Mouse (Mus musculus): ENCODE data around the gene Wdr86. TPM values are rescaled to one million over a fixed set of nuclear protein-coding genes. Genes with fewer than 3 reads are reported as not detected.
A peak's percentile ranks its signal among the peaks of the same experiment; 100 is the strongest.
"Not testable (repeated sequence)": the region's sequence is repeated elsewhere in the genome, so short reads cannot be mapped to it uniquely, and the experiment has no call there.

Wdr86 gene
- total RNA-seq, 1 experiment from 2014 or later: 1.9 TPM

DNA sequence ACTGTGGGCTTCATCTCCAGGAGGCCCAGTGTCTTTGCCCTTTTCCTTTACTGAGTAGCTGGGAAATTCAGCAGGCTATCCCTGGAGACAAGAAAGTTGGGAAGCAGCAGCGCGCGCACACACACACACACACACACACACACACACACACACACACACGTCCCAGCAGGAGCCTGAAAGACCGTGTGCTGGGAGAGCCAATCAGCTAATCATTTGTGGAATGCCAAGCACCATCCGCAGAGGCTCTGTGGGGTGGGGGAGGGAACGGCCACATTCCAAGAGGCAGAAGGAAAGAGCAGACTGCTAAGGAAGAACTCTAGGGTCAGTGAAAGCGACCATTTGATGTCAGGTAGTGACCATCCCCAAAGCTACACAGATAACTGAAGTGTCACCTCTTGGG lies 2.6 kb upstream of the Wdr86 start:
- no peak for DNase-seq

- no peak for DNase-seq
These were observed 459 bp upstream of the Wdr86 start for GRCm38 (mm10) chr5:24730986-24731385.

DNA sequence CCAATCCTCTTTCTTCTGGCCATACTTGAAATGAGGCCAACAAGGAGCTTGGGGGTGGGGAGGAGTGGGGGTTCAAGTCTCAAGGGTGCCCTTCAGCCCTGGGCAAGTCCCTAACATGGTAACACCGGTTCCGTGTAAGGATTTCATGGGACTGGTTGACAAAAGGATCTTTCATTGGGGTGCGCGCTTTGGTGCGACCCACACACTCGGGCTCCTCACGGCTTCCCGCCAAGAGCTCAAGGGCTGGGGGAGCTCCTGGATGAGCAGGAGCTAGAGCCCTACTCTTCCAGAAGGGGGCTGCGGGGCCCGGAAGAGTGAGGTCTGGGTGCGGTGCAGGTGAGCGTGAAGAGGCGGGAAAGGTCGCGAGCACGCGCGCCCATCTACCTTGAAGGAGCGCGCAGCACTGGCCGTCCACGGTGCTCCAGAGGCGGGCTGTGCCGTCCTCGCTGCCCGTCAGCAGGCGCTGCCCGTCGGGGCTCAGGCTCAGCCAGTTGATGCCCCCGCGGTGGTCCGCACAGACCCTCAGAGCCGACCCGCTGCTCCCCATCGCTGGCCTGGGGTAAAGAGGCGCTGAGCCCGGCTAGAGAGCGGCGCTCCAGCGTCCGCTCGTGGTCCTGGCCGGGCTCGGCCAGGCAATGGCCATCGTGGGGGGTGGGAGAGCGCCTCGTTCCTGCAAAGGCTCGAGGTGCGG lies 585 bp downstream of the Wdr86 start:
- no peak for DNase-seq

- DNase-seq: no peak
These were observed 3.4 kb downstream of the Wdr86 start for GRCm38 (mm10) chr5:24726901-24727836.

GRCm38 (mm10) chr5:24725897-24726296 lies 4.6 kb downstream of the Wdr86 start:
- DNase-seq: no peak

- no peak for DNase-seq
These were observed 5.7 kb downstream of the Wdr86 start for GRCm38 (mm10) chr5:24724805-24725204.

DNA sequence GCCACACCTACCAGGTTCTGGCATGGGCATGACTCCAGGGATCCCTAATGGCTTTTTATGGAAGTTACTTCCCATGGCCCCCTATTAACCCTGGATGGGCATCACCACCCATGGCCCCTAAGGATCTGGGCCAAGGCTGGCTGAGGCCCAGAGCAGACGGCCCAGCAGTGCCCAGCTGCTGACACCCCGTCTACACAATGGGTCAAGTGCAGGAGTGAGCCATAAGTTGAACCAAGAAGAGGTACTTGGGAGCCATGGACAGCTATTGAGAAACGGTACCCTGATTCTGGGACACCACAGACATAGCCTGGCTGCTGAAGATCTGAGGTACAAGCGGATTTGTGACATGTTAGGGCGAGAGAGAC lies 6.3 kb downstream of the Wdr86 start:
- no peak for DNase-seq

- DNase-seq: no peak
These were observed 6.8 kb downstream of the Wdr86 start for GRCm38 (mm10) chr5:24723527-24724269.

- no peak for DNase-seq
These were observed 10.7 kb downstream of the Wdr86 start for GRCm38 (mm10) chr5:24719852-24720251.

- no peak for DNase-seq
These were observed 12.5 kb downstream of the Wdr86 start for GRCm38 (mm10) chr5:24718076-24718475.

- DNase-seq: no peak
These were observed 16.5 kb downstream of the Wdr86 start for GRCm38 (mm10) chr5:24713987-24714386.

DNA sequence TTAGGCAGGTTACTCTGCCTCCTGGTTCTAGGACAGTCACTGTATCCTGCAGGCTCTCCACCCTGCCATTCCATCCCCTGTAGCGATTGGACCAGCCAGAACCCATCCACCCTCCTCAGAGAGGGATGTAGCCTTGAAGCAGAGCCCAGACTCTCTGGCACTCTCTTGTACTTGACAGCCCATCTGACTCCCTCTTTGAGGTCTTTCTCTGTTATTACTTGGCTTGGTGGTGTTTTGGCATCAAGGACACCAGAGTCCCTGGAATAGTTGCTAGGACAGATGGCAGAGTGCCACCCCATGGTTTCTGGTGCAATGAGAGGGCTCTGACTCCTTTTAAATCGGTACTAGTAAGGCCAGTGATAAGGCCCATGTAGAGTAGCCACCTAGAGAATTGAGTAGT lies 17.3 kb downstream of the Wdr86 start:
- DNase-seq: peak; percentile 88

DNA sequence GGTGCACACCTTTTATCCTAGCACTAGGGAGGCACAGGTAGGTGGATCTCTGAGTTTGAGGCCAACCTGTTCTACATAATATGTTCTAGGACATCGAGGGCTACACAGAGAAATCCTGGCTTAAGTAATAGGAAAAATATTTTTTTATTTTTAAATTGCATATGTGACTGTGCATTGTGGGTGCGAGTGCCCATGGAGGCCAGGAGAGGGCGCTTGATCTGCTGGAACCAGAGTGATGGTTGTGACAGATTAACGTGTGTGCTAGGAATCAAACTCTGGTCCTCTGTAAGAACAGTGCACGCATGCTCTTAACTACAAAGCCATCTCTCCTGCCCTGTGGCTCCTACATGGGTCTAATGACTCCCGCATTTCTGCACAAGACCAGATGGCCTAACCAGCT lies 18.9 kb downstream of the Wdr86 start:
- DNase-seq: no peak

DNA sequence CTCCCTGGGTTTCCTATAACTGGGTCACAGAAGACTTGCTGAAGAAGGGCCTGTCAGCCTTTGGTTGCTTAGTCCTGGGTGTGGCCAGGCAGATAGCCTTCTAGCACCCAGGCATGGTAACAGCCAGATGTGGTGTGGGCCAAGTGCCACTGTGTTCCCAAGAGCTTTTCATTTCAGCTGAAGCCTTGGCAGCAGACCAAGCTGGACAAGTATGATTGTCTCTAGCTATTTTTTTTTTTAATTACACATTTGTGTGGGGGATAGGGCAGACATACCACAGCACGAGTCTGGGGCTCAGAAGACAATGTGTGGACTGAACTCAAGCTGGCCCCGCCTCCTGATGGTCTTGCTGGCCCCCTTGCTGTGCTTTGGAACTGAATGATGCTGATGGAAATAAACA lies 20.6 kb downstream of the Wdr86 start:
- peak; percentile 72 for DNase-seq

GRCm38 (mm10) chr5:24704615-24705014 lies 25.9 kb downstream of the Wdr86 start:
- DNase-seq: no peak

GRCm38 (mm10) chr5:24701271-24701670 lies 29.3 kb downstream of the Wdr86 start:
- DNase-seq: no peak

DNA sequence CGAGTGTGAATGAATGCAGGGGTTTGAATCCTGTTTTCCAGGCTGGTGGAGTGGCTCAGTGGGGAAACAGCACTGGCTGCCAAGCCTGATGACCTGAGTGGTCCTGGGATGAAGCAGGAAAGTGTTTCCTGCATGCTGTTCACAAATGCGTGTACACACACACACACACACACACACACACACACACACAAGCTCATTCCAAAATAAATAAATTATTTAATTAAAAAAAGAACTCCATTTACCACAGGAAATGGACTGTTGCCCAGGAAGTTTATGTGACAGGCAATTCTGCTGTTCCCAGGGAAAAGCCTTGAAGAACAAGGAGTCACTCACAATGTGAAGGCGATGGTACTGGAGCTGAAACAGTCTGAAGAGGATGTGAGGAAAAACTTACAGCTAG lies 33.8 kb downstream of the Wdr86 start:
- no peak for DNase-seq

- DNase-seq: peak; percentile 26
These were observed 42.8 kb downstream of the Wdr86 start for GRCm38 (mm10) chr5:24687696-24688095.

GRCm38 (mm10) chr5:24686671-24687420 lies 43.7 kb downstream of the Wdr86 start:
- not testable (repeated sequence) for DNase-seq

DNA sequence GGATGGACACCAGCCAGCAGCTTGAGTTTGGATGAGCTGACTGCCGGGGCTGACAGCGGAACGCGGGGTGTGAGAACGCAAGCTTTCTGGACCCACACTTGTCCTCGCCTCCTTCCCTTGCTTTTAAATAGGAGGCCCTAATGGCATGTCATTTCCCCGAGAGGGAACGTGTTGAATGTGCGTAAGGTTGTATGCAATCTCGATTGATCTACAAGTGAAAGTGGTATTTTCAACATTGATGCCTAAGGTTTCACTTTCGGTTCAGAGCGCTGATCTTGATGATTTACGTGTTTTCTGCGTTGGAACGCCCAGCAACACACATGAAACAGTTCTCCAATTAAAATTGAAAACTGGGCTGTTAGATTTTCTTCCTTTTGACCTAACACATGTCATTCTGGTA lies 44.4 kb downstream of the Wdr86 start:
- no peak for DNase-seq

DNA sequence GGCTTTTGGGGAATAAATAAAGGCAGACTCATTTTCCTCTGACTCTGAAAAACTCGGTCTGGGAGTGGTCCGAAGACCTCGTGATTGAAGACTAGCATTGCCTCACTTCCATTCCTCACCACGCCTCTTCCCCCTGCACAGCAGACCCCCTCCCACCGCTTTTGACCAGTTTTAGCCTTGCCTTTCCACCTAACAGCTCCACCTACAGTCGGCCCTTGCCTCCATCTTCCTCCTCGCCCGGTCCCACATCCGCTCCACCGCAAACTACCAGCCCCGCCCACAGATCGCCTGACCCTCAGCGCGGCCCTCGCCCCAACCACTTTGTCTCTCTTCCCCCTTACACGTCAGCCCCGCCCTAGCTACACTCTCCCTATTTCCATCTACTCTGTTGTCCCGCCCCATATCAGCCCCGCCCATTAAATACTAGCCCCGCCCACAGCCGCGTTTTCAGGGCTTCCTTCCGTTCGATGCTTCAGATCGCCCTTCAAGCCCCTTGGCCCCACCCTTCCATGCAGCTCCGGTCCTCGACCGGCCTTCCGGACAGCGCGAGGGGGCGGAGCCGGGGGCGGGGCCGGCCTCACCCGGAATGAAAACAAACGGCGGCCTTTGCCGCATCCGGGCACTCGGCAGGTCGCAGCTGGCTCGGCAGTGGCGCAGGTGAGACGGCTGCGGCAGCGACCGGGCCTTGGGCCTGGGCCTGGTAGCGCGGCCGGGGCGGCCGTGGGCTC lies 45.0 kb downstream of the Wdr86 start, which contains the start of gene Nub1:
TSS of gene Nub1 (plus strand) at position 167 of the 728 bp plus-strand sequence.
- DNase-seq: peak; percentile 99

Data from adrenal gland, postnatal 14 days (tissue).